Mouse (Mus musculus): ENCODE results near the gene Slc19a2. TPM values are rescaled to one million over a fixed set of nuclear protein-coding genes. Genes with fewer than 3 reads are reported as not detected.

The Slc19a2 gene
- polyA plus RNA-seq, 2 experiments = 9.7 to 10.0 TPM

GRCm38 (mm10) chr1:164214190-164214589 is 34.7 kb upstream of the Slc19a2 start:
- TF ChIP-seq POLR2A (IDR thresholded peaks at IDR 0.05; ENCODE audit: borderline replicate concordance, extremely low read depth, insufficient read depth, insufficient read length) = no peak
- 52% methylated on average over 8 of the region's 8 CpGs for WGBS
- no peak for ATAC-seq (ENCODE audit: low FRiP score, low read depth)

GRCm38 (mm10) chr1:164215097-164215496 is 33.7 kb upstream of the Slc19a2 start:
- TF ChIP-seq POLR2A (IDR thresholded peaks at IDR 0.05; ENCODE audit: borderline replicate concordance, extremely low read depth, insufficient read depth, insufficient read length) = no peak
- Histone ChIP-seq H3K27me3 (ENCODE audit: control insufficient read depth, insufficient read depth, low read length) (no peaks in the 10 kb centered on the region), H3K9ac (ENCODE audit: low read depth, low read length, severe bottlenecking) (no peak overlapping the region), H3K36me3 (ENCODE audit: control insufficient read depth, insufficient read depth, low read length) (no peaks in the 10 kb centered on the region), H3K4me2 (replicated peaks; ENCODE audit: low read depth, low read length, severe bottlenecking) (no peak overlapping the region), H3K27ac (replicated peaks; ENCODE audit: low read depth, low read length) (no peak overlapping the region), H3K4me1 (ENCODE audit: control insufficient read depth, insufficient read depth, low read length) (no peaks in the 10 kb centered on the region), H3K9me3 (ENCODE audit: control insufficient read depth, low read length) (no peaks in the 10 kb centered on the region), H3K4me3 (replicated peaks; ENCODE audit: low read length) (no peak overlapping the region)
- WGBS = 65% methylated on average over 3 of the region's 3 CpGs
- ATAC-seq (ENCODE audit: low FRiP score, low read depth) = no peak
- DNase-seq (ENCODE audit: low spot score) = no peak

More at GRCm38 (mm10) chr1:164214190-164214589, 34.7 kb upstream of the Slc19a2 start:
- Histone ChIP-seq H3K9me3 (ENCODE audit: control insufficient read depth, low read length) (no peaks in the 10 kb centered on the region), H3K4me3 (replicated peaks; ENCODE audit: low read length) (no peak overlapping the region), H3K4me2 (replicated peaks; ENCODE audit: low read depth, low read length, severe bottlenecking) (no peak overlapping the region), H3K36me3 (ENCODE audit: control insufficient read depth, insufficient read depth, low read length) (no peaks in the 10 kb centered on the region), H3K27ac (replicated peaks; ENCODE audit: low read depth, low read length) (no peak overlapping the region), H3K27me3 (ENCODE audit: control insufficient read depth, insufficient read depth, low read length) (no peaks in the 10 kb centered on the region), H3K9ac (ENCODE audit: low read depth, low read length, severe bottlenecking) (no peak overlapping the region), H3K4me1 (ENCODE audit: control insufficient read depth, insufficient read depth, low read length) (no peaks in the 10 kb centered on the region)
- DNase-seq (ENCODE audit: low spot score) = no peak

- ATAC-seq (ENCODE audit: low FRiP score, low read depth) (no peak), DNase-seq (ENCODE audit: low spot score) (no peak)
- H3K4me3 ChIP-seq (replicated peaks; ENCODE audit: low read length) = no peak overlapping the region
- H3K9ac ChIP-seq (ENCODE audit: low read depth, low read length, severe bottlenecking) = no peak overlapping the region
- H3K4me2 ChIP-seq (replicated peaks; ENCODE audit: low read depth, low read length, severe bottlenecking) = no peak overlapping the region
- no peak for TF ChIP-seq POLR2A (IDR thresholded peaks at IDR 0.05; ENCODE audit: borderline replicate concordance, extremely low read depth, insufficient read depth, insufficient read length)
- 78% methylated on average over 6 of the region's 6 CpGs for WGBS
- H3K9me3 ChIP-seq (ENCODE audit: control insufficient read depth, low read length) = no peaks in the 10 kb centered on the region
- H3K36me3 ChIP-seq (ENCODE audit: control insufficient read depth, insufficient read depth, low read length) = no peaks in the 10 kb centered on the region
- H3K27ac ChIP-seq (replicated peaks; ENCODE audit: low read depth, low read length) = no peak overlapping the region
- no peaks in the 10 kb centered on the region for H3K27me3 ChIP-seq (ENCODE audit: control insufficient read depth, insufficient read depth, low read length)
- no peaks in the 10 kb centered on the region for H3K4me1 ChIP-seq (ENCODE audit: control insufficient read depth, insufficient read depth, low read length)
These were observed 33.3 kb upstream of the Slc19a2 start for GRCm38 (mm10) chr1:164215540-164215939.

- 37% methylated on average over 15 of the region's 15 CpGs for WGBS
- TF ChIP-seq POLR2A (IDR thresholded peaks at IDR 0.05; ENCODE audit: borderline replicate concordance, extremely low read depth, insufficient read depth, insufficient read length) = no peak
- no peaks in the 10 kb centered on the region for H3K36me3 ChIP-seq (ENCODE audit: control insufficient read depth, insufficient read depth, low read length)
- no peaks in the 10 kb centered on the region for H3K9me3 ChIP-seq (ENCODE audit: control insufficient read depth, low read length)
- H3K4me3 ChIP-seq (replicated peaks; ENCODE audit: low read length) = no peak overlapping the region
- DNase-seq (ENCODE audit: low spot score) (no peak), ATAC-seq (ENCODE audit: low FRiP score, low read depth) (no peak)
- H3K27ac ChIP-seq (replicated peaks; ENCODE audit: low read depth, low read length) = no peak overlapping the region
- no peaks in the 10 kb centered on the region for H3K27me3 ChIP-seq (ENCODE audit: control insufficient read depth, insufficient read depth, low read length)
- H3K4me2 ChIP-seq (replicated peaks; ENCODE audit: low read depth, low read length, severe bottlenecking) = no peak overlapping the region
- H3K4me1 ChIP-seq (ENCODE audit: control insufficient read depth, insufficient read depth, low read length) = no peaks in the 10 kb centered on the region
- no peak overlapping the region for H3K9ac ChIP-seq (ENCODE audit: low read depth, low read length, severe bottlenecking)
These were observed 30.8 kb upstream of the Slc19a2 start for GRCm38 (mm10) chr1:164217791-164218685.

GRCm38 (mm10) chr1:164220261-164220660 is 28.6 kb upstream of the Slc19a2 start:
- WGBS = 80% methylated on average over 4 of the region's 4 CpGs
- Histone ChIP-seq H3K9me3 (ENCODE audit: control insufficient read depth, low read length) (no peaks in the 10 kb centered on the region), H3K4me1 (ENCODE audit: control insufficient read depth, insufficient read depth, low read length) (no peaks in the 10 kb centered on the region), H3K9ac (ENCODE audit: low read depth, low read length, severe bottlenecking) (no peak overlapping the region), H3K27me3 (ENCODE audit: control insufficient read depth, insufficient read depth, low read length) (no peaks in the 10 kb centered on the region), H3K4me3 (replicated peaks; ENCODE audit: low read length) (no peak overlapping the region), H3K4me2 (replicated peaks; ENCODE audit: low read depth, low read length, severe bottlenecking) (no peak overlapping the region), H3K36me3 (ENCODE audit: control insufficient read depth, insufficient read depth, low read length) (no peaks in the 10 kb centered on the region), H3K27ac (replicated peaks; ENCODE audit: low read depth, low read length) (no peak overlapping the region)
- ATAC-seq (ENCODE audit: low FRiP score, low read depth) = no peak
- TF ChIP-seq POLR2A (IDR thresholded peaks at IDR 0.05; ENCODE audit: borderline replicate concordance, extremely low read depth, insufficient read depth, insufficient read length) = no peak
- no peak for DNase-seq (ENCODE audit: low spot score)

Measured in limb, embryonic 14.5 days (tissue).